Mouse (Mus musculus) stomach, postnatal 0 days (tissue): ENCODE data around the gene Enah. TPM values are rescaled to one million over a fixed set of nuclear protein-coding genes. Genes with fewer than 3 reads are reported as not detected.

Source experiments
- ATAC-seq: fragments of 200-750 bp; cut with Nextera tagmentation; 2 replicates; pipeline ENCODE4 v1.8.0; 2017; ENCODE audit not compliant: low FRiP score, low TSS enrichment
- DNase-seq: peaks from one replicate; pipeline ENCODE4 v3.0.0-alpha.2; 2016; ENCODE audit warnings: low spot score
- H3K27ac ChIP-seq: fragments of 300-500 bp; sonication (generic); replicated peaks from 2 replicates; pipeline ENCODE4 v1.5.1; 2014; ENCODE audit warnings: mild to moderate bottlenecking, control low read depth
- H3K27me3 ChIP-seq: fragments of 300-500 bp; sonication (generic); 2 replicates; pipeline ENCODE4 v1.6.1; 2014; ENCODE audit warnings: low read length; ENCODE audit not compliant: control insufficient read depth, insufficient read depth
- H3K36me3 ChIP-seq: fragments of 300-500 bp; sonication (generic); 2 replicates; pipeline ENCODE4 v1.6.1; 2014; ENCODE audit warnings: low read length, mixed read lengths; ENCODE audit not compliant: control insufficient read depth, insufficient read depth
- H3K4me1 ChIP-seq: fragments of 300-500 bp; sonication (generic); replicated peaks from 2 replicates; pipeline ENCODE4 v1.6.1; 2014; ENCODE audit warnings: antibody characterized with exemption; ENCODE audit not compliant: control insufficient read depth, insufficient read depth
- H3K4me2 ChIP-seq: fragments of 300-500 bp; sonication (generic); replicated peaks from 2 replicates; pipeline ENCODE4 v1.6.1; 2014; ENCODE audit warnings: low read depth, mild to moderate bottlenecking, control low read depth, moderate library complexity
- H3K4me3 ChIP-seq: fragments of 300-500 bp; sonication (generic); 2 replicates; pipeline ENCODE4 v1.5.1; 2014; ENCODE audit warnings: low read depth, low read length, control low read depth
- H3K9ac ChIP-seq: fragments of 300-500 bp; sonication (generic); 2 replicates; pipeline ENCODE4 v1.6.1; 2014; ENCODE audit warnings: mild to moderate bottlenecking, low read length, control low read depth, mixed read lengths
- H3K9me3 ChIP-seq: fragments of 300-500 bp; sonication (generic); 2 replicates; pipeline ENCODE4 v1.6.1; 2016; ENCODE audit warnings: low read length; ENCODE audit not compliant: control insufficient read depth
- CTCF ChIP-seq: IDR thresholded peaks from 2 replicates; pipeline ENCODE4 v1.5.1; 2016; ENCODE audit warnings: antibody characterized with exemption, low read depth, mild to moderate bottlenecking, moderate library complexity
- EP300 ChIP-seq: optimal IDR thresholded peaks from 2 replicates; pipeline ENCODE3; 2016; ENCODE audit warnings: antibody characterized with exemption
- WGBS: fragments of 180-500 bp; shearing (Covaris S2); extraction: QIAGEN DNeasy Blood & Tissue Kit; methylation state at CpG from one replicate; pipeline ENCODE4 v1.1.7; 2014; 5-methylcytosine and 5-hydroxymethylcytosine counted together
- polyA plus RNA-seq: library from polyadenylated mRNA; unstranded; fragments of >200 nt; fragmentation: Nextera tagmentation; extraction: Ambion mirVana; gene quantifications from 2 replicates; pipeline ENCODE4 v1.2.1, GENCODE M21; 2015

Enah gene
- polyA plus RNA-seq, 1 experiment from 2014 or later, result 8.4 TPM

GRCm38 (mm10) chr1:182031757-182032156 is 12.0 kb upstream of the Enah start:
- no peak overlapping the region for H3K4me3 ChIP-seq
- no peak overlapping the region for H3K4me2 ChIP-seq
- no peak for DNase-seq
- H3K4me1 ChIP-seq, result no peaks in the 10 kb centered on the region
- H3K9ac ChIP-seq, result no peak overlapping the region
- H3K27ac ChIP-seq, result no peak overlapping the region
- H3K27me3 ChIP-seq, result no peaks in the 10 kb centered on the region
- no peak for ATAC-seq
- no peaks in the 10 kb centered on the region for H3K36me3 ChIP-seq
- TF ChIP-seq CTCF (no peak), EP300 (no peak)
- no peaks in the 10 kb centered on the region for H3K9me3 ChIP-seq

- H3K4me1 ChIP-seq, result no peaks in the 10 kb centered on the region
- TF ChIP-seq CTCF, result no peak
- TF ChIP-seq EP300, result no peak
- 67% methylated on average over 6 of the region's 6 CpGs for WGBS
- no peak overlapping the region for H3K9ac ChIP-seq
- H3K4me3 ChIP-seq, result no peak overlapping the region
- no peaks in the 10 kb centered on the region for H3K36me3 ChIP-seq
- H3K27ac ChIP-seq, result no peak overlapping the region
- no peaks in the 10 kb centered on the region for H3K9me3 ChIP-seq
- no peak overlapping the region for H3K4me2 ChIP-seq
- no peaks in the 10 kb centered on the region for H3K27me3 ChIP-seq
- no peak for DNase-seq
- no peak for ATAC-seq
Observed at GRCm38 (mm10) chr1:182031066-182031465, 11.3 kb upstream of the Enah start.

GRCm38 (mm10) chr1:182029989-182030649 is 10.3 kb upstream of the Enah start:
- no peaks in the 10 kb centered on the region for H3K9me3 ChIP-seq
- DNase-seq (no peak), ATAC-seq (0 out of 2 replicates have a peak, but pooled peaks have one; percentile 22)
- no peak overlapping the region for H3K9ac ChIP-seq
- no peaks in the 10 kb centered on the region for H3K27me3 ChIP-seq
- no peaks in the 10 kb centered on the region for H3K4me1 ChIP-seq
- no peaks in the 10 kb centered on the region for H3K36me3 ChIP-seq
- H3K4me3 ChIP-seq, result no peak overlapping the region
- no peak overlapping the region for H3K4me2 ChIP-seq
- TF ChIP-seq CTCF (no peak), EP300 (no peak)
- WGBS, result 65% methylated on average over 5 of the region's 5 CpGs
- H3K27ac ChIP-seq, result no peak overlapping the region

- DNase-seq (no peak), ATAC-seq (peak; percentile 19)
- no peaks in the 10 kb centered on the region for H3K9me3 ChIP-seq
- H3K27me3 ChIP-seq, result no peaks in the 10 kb centered on the region
- TF ChIP-seq EP300 (no peak), CTCF (no peak)
- H3K36me3 ChIP-seq, result no peaks in the 10 kb centered on the region
- peak overlapping the region; percentile 45 for H3K27ac ChIP-seq
- H3K4me1 ChIP-seq, result no peaks in the 10 kb centered on the region
- H3K4me3 ChIP-seq, result no peak overlapping the region
- no peak overlapping the region for H3K4me2 ChIP-seq
- no peak overlapping the region for H3K9ac ChIP-seq
- 70% methylated on average over 25 of the region's 25 CpGs for WGBS
Observed at GRCm38 (mm10) chr1:182028231-182029210, 8.7 kb upstream of the Enah start.

GRCm38 (mm10) chr1:182027426-182027979 is 7.7 kb upstream of the Enah start:
- ATAC-seq, result no peak

More at GRCm38 (mm10) chr1:182027426-182027979, 7.7 kb upstream of the Enah start:
- Histone ChIP-seq H3K9ac (no peak overlapping the region), H3K9me3 (no peaks in the 10 kb centered on the region), H3K4me1 (no peaks in the 10 kb centered on the region), H3K4me2 (no peak overlapping the region), H3K27me3 (no peaks in the 10 kb centered on the region), H3K27ac (no peak overlapping the region), H3K36me3 (no peaks in the 10 kb centered on the region), H3K4me3 (no peak overlapping the region)
- WGBS, result 82% methylated on average over 9 of the region's 9 CpGs
- no peak for DNase-seq
- no peak for TF ChIP-seq CTCF
- no peak for TF ChIP-seq EP300
